In the genomic region with DNA sequence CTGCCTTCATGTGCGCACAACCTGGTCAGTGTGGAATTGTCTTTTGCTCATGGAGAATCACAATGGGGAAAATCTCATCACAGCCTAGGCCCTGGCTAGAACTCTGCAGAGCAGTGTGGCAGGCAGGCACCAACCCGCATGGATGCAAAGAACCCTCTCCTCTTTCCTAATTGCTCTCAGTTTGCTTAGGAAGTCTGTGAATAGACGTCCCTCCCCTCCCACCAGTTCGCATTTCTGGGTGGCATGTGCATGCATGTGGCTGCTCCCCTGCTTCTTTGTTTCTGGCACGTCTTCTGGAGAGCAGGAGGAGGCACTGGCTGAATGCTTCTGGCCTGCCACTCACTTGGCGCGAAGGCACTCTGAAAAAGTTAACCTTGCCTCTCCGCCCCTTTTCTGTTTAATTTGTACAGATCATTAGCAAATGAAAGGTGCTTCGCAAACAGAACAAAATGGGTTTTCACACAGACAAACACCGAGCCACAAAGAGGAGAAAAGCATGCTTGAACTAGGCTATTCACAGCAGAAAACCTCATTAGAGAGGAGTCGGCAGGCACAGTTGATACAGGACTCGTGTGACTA, we compare ENCODE assay signal across 13 mouse cellular contexts.
A peak's percentile ranks its signal among the peaks of the same experiment; 100 is the strongest.
DNase-seq lines count a peak whose midpoint lies in the region; ATAC-seq lines count a peak whose summit lies in the region.
"Had no signal": no experiment of that assay in that cellular context is flagged by ENCODE, and none has a peak within 500 bp of the region (broad histone marks: within the 10 kb centered on the region; RNA-seq: fewer than 3 reads in every experiment).

No protein-coding gene starts in this region.

- H3K36me3 ChIP-seq in hindbrain, embryonic 13.5 days, result no peaks in the 10 kb centered on the region
- H3K36me3 ChIP-seq in neural tube, embryonic 14.5 days (ENCODE audit: control insufficient read depth, insufficient read depth, low read length), result no peaks in the 10 kb centered on the region
- H3K36me3 ChIP-seq: limb, embryonic 12.5 days had no signal

- H3K27ac ChIP-seq in hindbrain, embryonic 13.5 days, result 0 out of 2 replicates have a peak overlapping the region, but pooled peaks have one; percentile 24
- no peak overlapping the region for H3K27ac ChIP-seq in neural tube, embryonic 14.5 days (ENCODE audit: low read depth, low read length)
- H3K27ac ChIP-seq: limb, embryonic 12.5 days had no signal

- H3K9me3 ChIP-seq in hindbrain, embryonic 13.5 days, result no peaks in the 10 kb centered on the region
- H3K9me3 ChIP-seq in neural tube, embryonic 14.5 days (ENCODE audit: control insufficient read depth, low read length), result no peaks in the 10 kb centered on the region
- H3K9me3 ChIP-seq: limb, embryonic 12.5 days had no signal

- ATAC-seq in hindbrain, embryonic 13.5 days (ENCODE audit: low FRiP score), result peak; percentile 81
- peak; percentile 80; the same call in 1 of the 2 replicates for ATAC-seq in neural tube, embryonic 14.5 days (ENCODE audit: low read depth)
- no peak for ATAC-seq in cerebellum, adult (ENCODE audit: insufficient number of reproducible peaks, low FRiP score, low TSS enrichment)
- no peak for ATAC-seq in erythroblast, adult 5-6 weeks (replicated peaks; ENCODE audit: low FRiP score, poor library complexity, severe bottlenecking)

- H3K27me3 ChIP-seq in hindbrain, embryonic 13.5 days, result peaks cover 77% of the 10 kb centered on the region
- 0 out of 2 replicates have a peak, but pooled peaks cover 3% of the 10 kb centered on the region for H3K27me3 ChIP-seq in neural tube, embryonic 14.5 days (ENCODE audit: control insufficient read depth, insufficient read depth, low read length)

- no peak overlapping the region for H3K4me2 ChIP-seq in hindbrain, embryonic 13.5 days
- no peak overlapping the region for H3K4me2 ChIP-seq in neural tube, embryonic 14.5 days (ENCODE audit: low read depth, low read length)
- H3K4me2 ChIP-seq: heart, embryonic 11.5 days; limb, embryonic 12.5 days had no signal

- H3K4me3 ChIP-seq in hindbrain, embryonic 13.5 days, result no peak overlapping the region
- H3K4me3 ChIP-seq in neural tube, embryonic 14.5 days (ENCODE audit: low read depth, low read length), result no peak overlapping the region
- H3K4me3 ChIP-seq: limb, embryonic 12.5 days had no signal

- H3K9ac ChIP-seq in hindbrain, embryonic 13.5 days, result no peak overlapping the region
- H3K9ac ChIP-seq in neural tube, embryonic 14.5 days (replicated peaks; ENCODE audit: low read depth, low read length), result no peak overlapping the region
- H3K9ac ChIP-seq: limb, embryonic 12.5 days had no signal

- WGBS in hindbrain, embryonic 13.5 days, result 16% methylated on average over 12 of the region's 12 CpGs
- WGBS in neural tube, embryonic 14.5 days, result 17% methylated on average over 12 of the region's 12 CpGs

- peaks cover 10% of the 10 kb centered on the region for H3K4me1 ChIP-seq in hindbrain, embryonic 13.5 days (replicated peaks)
- no peaks in the 10 kb centered on the region for H3K4me1 ChIP-seq in neural tube, embryonic 14.5 days (ENCODE audit: control insufficient read depth, insufficient read depth, low read length)

- peak; percentile 5 to 11 for DNase-seq in frontal cortex, postnatal 14 days (ENCODE audit: low spot score in 2 of 2)
- DNase-seq in frontal cortex, postnatal 25 days (ENCODE audit: low spot score in 2 of 2), result no peak
- peak; percentile 55 for DNase-seq in embryo, embryonic 9.5 days (ENCODE audit: extremely low spot score)
- DNase-seq in liver, result no peak
- DNase-seq: cerebellum, adult 11-12 months; kidney, adult 2 months; right cerebral cortex, postnatal 14 days had no signal

Comparison
In these comparisons a context has a peak if more than half of its experiments do, and no peak if none do; other contexts are left out.
1. DNase-seq: peak in frontal cortex, postnatal 14 days (2 of 2) and embryo, embryonic 9.5 days (single experiment); none in frontal cortex, postnatal 25 days (0 of 2) and liver (single experiment).
2. ATAC-seq: peak in hindbrain, embryonic 13.5 days (single experiment) and neural tube, embryonic 14.5 days (single experiment); none in cerebellum, adult (single experiment) and erythroblast, adult 5-6 weeks (single experiment).